In the genomic region with DNA sequence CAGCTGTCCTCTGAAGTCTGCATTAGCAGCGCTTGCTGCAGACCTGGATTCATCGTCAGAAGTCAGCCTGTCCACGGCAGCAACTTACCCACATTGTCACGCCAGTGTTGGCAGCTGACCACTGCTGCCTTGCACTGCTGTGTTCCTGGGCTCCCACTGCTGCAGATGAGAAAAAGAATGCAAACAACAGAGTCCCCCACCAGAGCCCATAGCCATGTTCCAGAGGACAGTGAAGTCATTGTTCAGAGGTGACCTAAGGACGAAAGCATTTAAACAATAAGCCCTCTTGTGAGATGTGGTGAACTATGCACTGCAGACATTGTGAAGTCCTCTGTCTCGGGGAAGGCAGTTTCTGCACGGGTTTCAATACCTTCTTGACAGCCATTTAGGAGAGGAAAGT, we compare ENCODE assay signal across 9 mouse cellular contexts.
DNase-seq lines count a peak whose midpoint lies in the region; ATAC-seq and TF ChIP-seq lines count a peak whose summit lies in the region.
"Had no signal": no experiment of that assay in that cellular context is flagged by ENCODE, and none has a peak within 500 bp of the region (broad histone marks: within the 10 kb centered on the region; RNA-seq: fewer than 3 reads in every experiment).

No protein-coding gene starts in this region.

- no peak overlapping the region for H3K9ac ChIP-seq in lung, postnatal 0 days (replicated peaks; ENCODE audit: low read depth)
- H3K9ac ChIP-seq in neural tube, embryonic 11.5 days (ENCODE audit: low read length) = no peak overlapping the region; the same call in 1 of the 2 replicates

- no peaks in the 10 kb centered on the region for H3K36me3 ChIP-seq in lung, postnatal 0 days (ENCODE audit: insufficient read depth, low read length)
- no peaks in the 10 kb centered on the region for H3K36me3 ChIP-seq in forebrain, embryonic 10.5 days (replicated peaks)
- no peaks in the 10 kb centered on the region for H3K36me3 ChIP-seq in neural tube, embryonic 11.5 days (ENCODE audit: control insufficient read depth, insufficient read depth, low read length)

- no peak for TF ChIP-seq CTCF in lung, postnatal 0 days (IDR thresholded peaks at IDR 0.05)

- TF ChIP-seq EP300 in lung, postnatal 0 days (IDR thresholded peaks at IDR 0.05) = no peak

- H3K4me1 ChIP-seq in lung, postnatal 0 days (ENCODE audit: insufficient read depth, low read depth, low read length) = no peaks in the 10 kb centered on the region
- peaks cover 50% of the 10 kb centered on the region for H3K4me1 ChIP-seq in forebrain, embryonic 10.5 days
- peaks cover 54% of the 10 kb centered on the region for H3K4me1 ChIP-seq in neural tube, embryonic 11.5 days (ENCODE audit: control insufficient read depth, insufficient read depth, low read length)

- no peak overlapping the region for H3K4me2 ChIP-seq in lung, postnatal 0 days (replicated peaks; ENCODE audit: low read depth, low read length)
- no peak overlapping the region for H3K4me2 ChIP-seq in neural tube, embryonic 11.5 days (ENCODE audit: low read depth)

- DNase-seq in lung, postnatal 10 days = peak; percentile 30
- no peak for DNase-seq in lung, postnatal 0 days (ENCODE audit: low spot score)
- DNase-seq in forebrain, embryonic 10.5 days (ENCODE audit: extremely low spot score, low spot score) = no peak
- DNase-seq in layer of hippocampus, adult 8-10 months (ENCODE audit: low spot score in 2 of 2) = peak; percentile 50 to 51
- peak; percentile 59 for DNase-seq in neural tube, embryonic 11.5 days (ENCODE audit: low spot score)
- DNase-seq in adrenal gland, adult 8-10 months = no peak
- DNase-seq in gastrocnemius, postnatal 36 days = no peak
- no peak for DNase-seq in kidney, adult 8-10 months

- no peaks in the 10 kb centered on the region for H3K9me3 ChIP-seq in lung, postnatal 0 days (ENCODE audit: low read length)
- no peaks in the 10 kb centered on the region for H3K9me3 ChIP-seq in forebrain, embryonic 10.5 days
- H3K9me3 ChIP-seq in neural tube, embryonic 11.5 days (ENCODE audit: control insufficient read depth, low read length) = no peaks in the 10 kb centered on the region

- no peak overlapping the region for H3K27ac ChIP-seq in lung, postnatal 0 days (ENCODE audit: low read length)
- peak overlapping the region; percentile 59; the same call in 1 of the 2 replicates for H3K27ac ChIP-seq in forebrain, embryonic 10.5 days
- H3K27ac ChIP-seq in neural tube, embryonic 11.5 days (ENCODE audit: low read depth, low read length) = peak overlapping the region; percentile 83

- 37% methylated on average over 7 of the region's 7 CpGs for WGBS in lung, postnatal 0 days
- WGBS in forebrain, embryonic 10.5 days = 25% methylated on average over 7 of the region's 7 CpGs
- 23% methylated on average over 7 of the region's 7 CpGs for WGBS in neural tube, embryonic 11.5 days

- H3K27me3 ChIP-seq in lung, postnatal 0 days (replicated peaks; ENCODE audit: insufficient read depth, low read length) = no peaks in the 10 kb centered on the region
- H3K27me3 ChIP-seq in forebrain, embryonic 10.5 days (ENCODE audit: poor library complexity, severe bottlenecking) = no peaks in the 10 kb centered on the region
- no peaks in the 10 kb centered on the region for H3K27me3 ChIP-seq in neural tube, embryonic 11.5 days (ENCODE audit: control insufficient read depth, insufficient read depth, low read length)
- H3K27me3 ChIP-seq: Patski had no signal

- H3K4me3 ChIP-seq in lung, postnatal 0 days (ENCODE audit: low read depth, low read length) = no peak overlapping the region
- no peak overlapping the region for H3K4me3 ChIP-seq in forebrain, embryonic 10.5 days
- H3K4me3 ChIP-seq in neural tube, embryonic 11.5 days (ENCODE audit: low read depth, low read length) = no peak overlapping the region

- ATAC-seq in lung, postnatal 0 days = no peak; the same call in 1 of the 2 replicates
- ATAC-seq in neural tube, embryonic 11.5 days (ENCODE audit: insufficient read depth, low FRiP score, low TSS enrichment) = peak; percentile 38
- ATAC-seq: Patski had no signal

- intact Hi-C loops in gastrocnemius, postnatal 36 days (cut with DNase I) = no loop called here

Comparison
In these comparisons a context has a peak if more than half of its experiments do, and no peak if none do; other contexts are left out.
1. DNase-seq: peak in lung, postnatal 10 days (single experiment), layer of hippocampus, adult 8-10 months (2 of 2) and neural tube, embryonic 11.5 days (single experiment); none in lung, postnatal 0 days (single experiment), forebrain, embryonic 10.5 days (single experiment), adrenal gland, adult 8-10 months (single experiment), gastrocnemius, postnatal 36 days (0 of 2) and kidney, adult 8-10 months (0 of 2).